Mouse (Mus musculus): ENCODE measurements around the gene Dnttip2.
A peak's percentile ranks its signal among the peaks of the same experiment; 100 is the strongest.

The Dnttip2 gene

DNA sequence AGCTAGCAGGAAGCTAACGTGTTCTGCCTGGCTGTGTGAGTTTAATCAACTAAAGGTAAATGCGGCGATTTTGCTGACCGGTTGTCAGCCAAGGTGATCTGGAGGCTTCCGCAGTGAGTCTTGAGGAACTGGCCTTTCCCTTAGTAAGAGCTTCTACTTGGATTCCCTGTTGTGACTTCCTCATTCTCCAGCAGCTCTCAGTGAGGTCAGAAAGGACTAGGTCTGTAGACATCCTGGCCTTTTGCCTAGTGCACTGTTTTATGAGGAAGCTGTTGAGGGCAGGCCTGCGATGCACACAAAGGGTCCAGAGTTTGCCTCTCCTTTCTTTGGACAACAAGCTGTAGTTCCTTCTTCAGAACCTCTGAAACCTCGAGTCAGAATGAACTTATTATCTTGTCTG, 16.5 kb downstream of the Dnttip2 start:
- no peak for DNase-seq (ENCODE audit: low spot score)

DNA sequence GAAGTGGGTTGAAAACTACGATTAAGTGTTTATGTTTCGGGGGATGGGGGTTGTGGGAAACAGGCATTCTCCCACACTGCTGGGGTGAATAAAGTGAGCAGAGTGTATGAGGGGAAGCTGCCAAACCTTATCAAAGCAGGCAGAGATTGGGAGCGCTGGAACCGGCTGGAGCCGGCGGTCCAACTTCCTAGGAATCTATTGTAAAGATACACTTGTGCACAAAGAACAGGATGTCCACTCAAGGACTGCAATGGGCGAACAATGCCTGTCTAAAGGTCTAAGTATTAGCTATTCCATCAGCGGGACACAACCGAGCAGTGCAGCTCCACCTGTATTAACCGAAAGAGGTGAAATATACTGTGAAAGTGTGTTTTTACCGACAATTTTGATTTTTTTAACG, 17.6 kb downstream of the Dnttip2 start:
- peak; percentile 22 for DNase-seq (ENCODE audit: low spot score)

DNA sequence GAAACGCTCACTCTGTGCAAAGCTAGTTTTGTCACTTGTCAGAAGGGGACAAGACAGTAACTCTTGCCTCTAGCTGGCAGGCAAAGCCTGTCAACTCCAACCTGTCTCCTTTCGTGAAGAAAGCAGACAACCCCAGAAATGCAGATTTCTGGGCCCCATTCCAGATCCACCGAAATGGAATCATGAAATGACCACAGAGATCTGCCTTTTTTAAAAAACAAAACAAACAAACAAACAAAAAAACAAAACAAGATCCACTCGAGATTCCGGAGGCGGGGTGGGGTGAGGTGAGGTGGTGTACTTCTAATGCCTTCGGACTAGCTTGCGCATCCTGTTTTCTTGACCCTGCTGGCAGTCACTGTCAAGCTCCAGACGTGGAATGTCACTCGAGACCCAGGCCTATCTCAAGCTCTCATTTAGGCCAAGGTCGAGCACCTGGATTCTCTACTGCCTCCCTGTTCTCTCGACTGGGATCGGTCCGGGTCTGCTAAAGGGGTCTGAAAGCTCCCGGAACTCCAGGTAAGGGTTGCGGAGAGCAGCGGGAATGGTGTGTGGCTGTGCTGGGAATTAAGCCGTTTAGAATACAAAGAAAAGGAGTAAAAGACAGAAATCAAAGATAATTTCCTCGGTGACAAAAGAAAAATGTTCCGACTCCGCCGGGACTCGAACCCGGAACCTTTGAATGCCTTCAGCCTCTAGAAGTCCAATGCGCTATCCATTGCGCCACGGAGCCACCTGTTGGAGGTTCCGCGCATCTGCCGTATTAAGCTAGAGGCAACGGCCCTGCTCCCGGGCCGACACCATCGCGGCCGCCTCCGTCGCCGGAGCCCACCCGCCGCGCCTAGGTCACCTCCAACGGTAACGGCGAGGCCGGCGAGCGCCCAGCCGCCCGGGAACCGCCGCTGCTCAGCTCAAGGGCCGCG, 18.4 kb downstream of the Dnttip2 start:
- peak; percentile 96 for DNase-seq (ENCODE audit: low spot score)

DNA sequence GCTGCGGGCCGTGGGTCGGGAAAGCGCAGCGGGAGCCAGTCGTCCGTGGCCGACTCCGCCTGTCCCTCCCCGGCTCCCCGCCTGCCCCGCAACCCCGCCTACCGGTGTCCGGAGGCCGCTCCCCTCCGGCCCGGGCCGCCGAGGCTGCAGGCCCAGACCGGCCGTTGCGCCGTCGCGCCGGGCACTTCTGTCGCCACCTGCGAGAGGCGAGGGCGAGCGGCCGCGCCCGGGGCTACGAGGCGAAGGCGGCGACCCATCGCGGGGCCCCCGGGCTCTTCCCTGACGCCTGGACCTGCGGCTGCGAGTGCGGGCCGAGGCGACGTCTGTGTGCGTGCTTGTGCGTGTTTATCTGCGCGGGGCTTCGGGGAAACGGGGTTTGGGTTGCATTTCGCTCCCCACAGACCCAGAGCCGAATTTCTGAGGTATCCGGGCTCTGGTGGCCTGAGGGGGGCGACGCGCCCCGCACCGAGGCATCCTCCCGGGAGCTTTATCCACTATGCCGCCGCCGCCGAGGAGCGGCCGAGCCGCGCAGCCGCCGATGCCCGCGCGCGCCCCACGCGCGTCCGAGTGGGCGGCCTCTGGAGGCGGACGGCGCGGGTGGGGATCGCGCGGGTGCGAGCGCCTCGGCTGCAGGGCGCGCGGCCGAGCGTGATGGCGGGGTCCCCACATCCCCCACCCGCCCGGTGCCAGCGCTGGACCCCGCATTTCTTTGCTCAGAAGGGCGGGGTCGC, 19.2 kb downstream of the Dnttip2 start:
- no peak for DNase-seq (ENCODE audit: low spot score)

DNA sequence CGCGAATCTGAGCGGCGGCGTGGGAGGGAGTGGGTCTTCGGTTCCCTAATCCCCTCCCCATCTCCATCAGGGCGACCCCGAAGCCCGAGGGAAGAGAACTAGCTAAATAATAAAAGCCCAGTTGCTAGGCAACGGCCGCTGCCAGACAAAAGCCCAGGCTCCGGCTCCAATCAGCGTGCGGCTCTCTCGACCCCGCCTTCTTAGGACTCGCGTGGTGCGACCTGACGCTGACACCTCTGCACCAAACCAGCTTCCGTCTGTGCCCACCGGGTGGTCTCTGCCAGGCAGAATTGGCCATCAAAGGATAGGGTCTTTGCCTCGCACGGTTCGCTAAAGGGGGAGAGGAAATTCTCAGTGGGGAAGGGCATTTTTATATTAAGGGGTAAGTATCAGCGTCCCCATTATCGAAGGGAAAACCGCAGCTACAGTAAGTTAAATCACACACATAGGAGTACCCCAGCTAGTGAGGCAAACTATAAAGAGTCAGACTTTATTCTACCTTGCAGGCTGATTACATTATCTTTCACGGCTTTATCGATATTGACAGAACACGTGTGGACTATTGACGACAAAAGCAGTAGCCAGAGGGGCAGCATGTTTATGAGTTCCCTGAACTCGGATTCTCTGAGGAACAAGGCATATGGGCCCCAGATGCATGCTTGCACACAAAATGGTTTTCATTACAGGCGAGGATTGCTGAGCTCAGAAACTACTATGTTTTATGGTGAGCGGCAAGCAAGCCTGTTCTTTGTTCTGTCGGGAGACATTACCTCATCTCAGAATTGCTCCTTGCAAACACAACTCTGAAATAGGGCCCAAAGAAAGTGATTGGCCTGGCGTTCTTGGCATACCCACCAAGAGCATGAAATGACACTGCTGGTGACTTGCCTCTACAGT, 20.0 kb downstream of the Dnttip2 start, which contains the start of gene Bcar3:
Gene Bcar3 (plus strand): TSS at position 183 of the 897 bp plus-strand sequence.
- peak; percentile 84 for DNase-seq (ENCODE audit: low spot score)

DNA sequence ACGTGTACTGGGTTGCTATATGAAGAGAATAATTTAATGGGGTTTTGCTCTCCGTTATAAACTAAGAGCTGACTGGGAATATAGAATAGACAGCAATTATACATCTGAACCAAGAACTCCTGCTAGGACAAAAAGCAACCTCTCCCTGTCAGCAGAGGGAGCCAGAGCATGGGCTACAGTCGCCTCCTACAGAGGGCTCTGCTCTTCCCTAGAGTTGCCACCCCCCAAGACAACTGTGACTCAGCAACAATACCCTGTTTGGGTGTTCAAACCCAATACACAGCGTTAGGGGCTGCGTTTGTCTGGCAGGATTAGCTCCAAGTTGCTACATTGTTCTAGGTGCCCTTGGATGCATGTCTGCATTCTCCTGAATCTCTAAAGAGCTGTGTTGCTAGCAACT, 21.3 kb downstream of the Dnttip2 start:
- peak; percentile 31 for DNase-seq (ENCODE audit: low spot score)

DNA sequence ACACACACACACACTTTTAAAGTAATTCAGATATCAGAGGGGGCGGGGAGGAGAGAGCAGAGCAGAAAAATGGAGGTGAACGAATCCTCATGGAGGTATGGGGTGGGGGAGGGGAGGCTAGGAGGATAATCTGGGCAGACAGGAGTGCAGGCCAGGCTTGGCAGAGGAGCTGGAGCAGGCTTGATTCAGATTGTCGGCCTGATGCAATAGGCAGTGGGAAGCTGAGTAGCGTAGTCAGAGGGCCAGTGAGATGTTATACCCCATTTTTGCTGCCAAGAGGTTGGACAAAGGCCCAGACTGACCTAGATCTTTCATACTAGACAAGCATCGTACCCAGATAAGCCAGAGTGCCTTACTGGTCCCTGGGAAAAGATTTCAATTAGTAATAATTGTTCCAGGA, 22.8 kb downstream of the Dnttip2 start:
- no peak for DNase-seq (ENCODE audit: low spot score)

DNA sequence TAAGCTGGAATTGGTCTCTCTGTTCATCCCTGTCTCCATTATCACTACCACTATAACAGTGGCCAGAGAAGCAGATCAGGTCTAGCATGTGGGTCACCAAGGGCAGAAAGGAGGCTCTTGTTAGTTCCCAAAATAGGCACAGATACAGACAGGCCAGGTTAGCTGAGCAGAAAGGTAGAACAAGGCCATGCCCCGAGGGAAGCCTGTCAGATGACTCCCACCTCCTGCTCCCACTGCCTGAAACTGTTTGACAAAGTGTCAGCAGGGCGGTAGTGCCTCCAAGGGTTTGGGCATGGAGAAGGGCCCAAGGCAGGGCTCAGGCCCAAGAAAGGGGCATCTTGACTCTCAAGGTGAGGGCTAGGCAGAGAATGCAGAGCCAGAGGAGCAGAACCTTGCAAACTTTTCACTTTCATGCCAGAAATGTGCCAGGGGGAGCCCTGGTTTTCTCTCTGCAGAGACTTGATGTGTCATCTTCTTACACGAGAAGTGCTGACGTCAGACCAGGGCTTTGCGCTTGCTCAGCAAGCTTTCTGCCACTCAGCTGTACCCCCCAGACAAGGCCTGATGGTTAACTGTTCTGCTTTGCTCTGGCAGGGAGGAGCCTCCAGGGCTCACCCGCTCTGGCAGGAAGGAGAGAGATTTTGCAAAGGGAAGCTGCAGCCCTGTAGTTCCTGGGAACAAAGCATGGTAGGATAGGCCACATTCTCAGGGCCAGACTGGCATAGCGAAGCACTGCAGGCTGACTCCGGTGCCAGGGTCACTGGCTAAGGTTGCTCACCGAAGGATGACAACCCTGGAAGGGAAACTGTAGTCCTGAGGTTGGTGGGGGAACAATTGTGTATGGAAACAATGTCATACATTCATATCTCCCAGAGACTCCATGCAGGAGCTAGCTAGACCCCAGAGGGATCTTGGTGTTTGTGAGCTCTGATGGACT, 27.1 kb downstream of the Dnttip2 start:
- peak; percentile 18 for DNase-seq (ENCODE audit: low spot score)

DNA sequence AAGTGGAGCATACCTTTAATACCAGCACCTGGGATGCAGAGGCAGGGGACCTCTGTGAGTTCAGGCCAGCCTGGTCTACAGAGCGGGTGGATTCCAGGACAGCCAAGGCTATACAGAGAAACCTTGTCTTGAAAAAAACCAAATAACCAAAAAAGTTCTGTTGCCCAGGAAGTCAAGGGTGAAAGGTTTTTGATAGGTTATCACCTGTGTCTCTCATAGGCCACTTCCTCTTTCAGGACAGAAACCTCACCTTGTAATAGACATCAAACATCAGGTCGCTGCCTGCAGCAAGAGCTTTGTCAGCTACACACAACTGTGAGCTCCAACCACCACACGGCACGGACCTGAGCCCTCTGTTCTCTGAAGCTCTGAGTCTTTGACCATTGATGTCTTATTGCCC, 30.4 kb downstream of the Dnttip2 start:
- DNase-seq (ENCODE audit: low spot score), result no peak

DNA sequence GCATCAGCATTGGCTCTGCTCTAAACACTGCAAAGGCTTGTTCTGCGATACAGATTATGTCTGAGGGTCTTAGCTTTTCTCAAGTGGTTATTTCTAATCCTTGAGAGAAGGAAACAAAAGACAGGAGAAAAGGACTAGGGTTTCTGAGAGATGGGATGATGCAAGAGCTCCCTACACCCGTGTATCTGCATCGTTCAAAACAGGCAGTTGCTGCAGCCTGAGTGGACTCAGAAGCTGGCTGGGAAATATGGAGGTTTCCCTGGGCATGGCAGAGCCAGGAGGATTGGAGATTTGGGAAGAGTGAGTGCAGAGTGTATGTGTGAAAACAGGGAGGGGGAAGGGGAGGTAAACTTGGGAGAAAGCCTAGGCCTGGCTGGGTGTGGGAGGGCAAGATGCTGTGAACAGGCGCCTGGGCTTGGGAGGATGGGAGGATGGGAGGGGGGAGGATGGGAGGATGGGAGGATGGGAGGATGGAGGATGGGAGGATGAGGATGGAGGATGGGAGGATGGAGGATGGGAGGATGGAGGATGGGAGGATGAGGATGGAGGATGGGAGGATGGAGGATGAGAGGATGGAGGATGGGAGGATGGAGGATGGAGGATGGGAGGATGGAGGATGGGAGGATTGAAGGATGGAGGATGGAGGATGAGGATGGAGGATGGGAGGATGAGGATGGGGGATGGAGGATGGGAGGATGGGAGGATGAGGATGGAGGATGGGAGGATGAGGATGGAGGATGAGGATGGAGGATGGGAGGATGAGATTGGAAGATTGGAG, 33.9 kb downstream of the Dnttip2 start:
- no peak for DNase-seq (ENCODE audit: low spot score)

DNA sequence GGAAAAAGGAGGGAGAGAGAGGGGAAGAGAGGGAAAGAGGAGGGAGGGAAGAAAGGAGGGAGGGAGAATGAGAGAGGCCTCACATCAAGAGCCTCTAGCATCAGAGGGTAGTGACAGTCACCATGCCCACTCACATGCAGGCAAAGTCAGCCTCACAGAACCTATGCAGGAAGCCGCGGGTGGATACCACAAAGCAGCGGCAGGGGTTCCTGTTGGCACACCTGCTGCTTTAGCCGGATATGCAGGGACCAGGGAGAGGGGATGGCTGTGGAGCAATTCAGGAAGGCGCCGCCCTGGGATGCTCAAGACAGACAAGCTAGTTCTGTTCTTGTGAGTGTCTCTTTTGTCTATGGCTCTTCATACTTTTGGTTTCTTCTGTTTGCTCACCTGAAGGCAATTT, 34.8 kb downstream of the Dnttip2 start:
- DNase-seq (ENCODE audit: low spot score), result no peak

DNA sequence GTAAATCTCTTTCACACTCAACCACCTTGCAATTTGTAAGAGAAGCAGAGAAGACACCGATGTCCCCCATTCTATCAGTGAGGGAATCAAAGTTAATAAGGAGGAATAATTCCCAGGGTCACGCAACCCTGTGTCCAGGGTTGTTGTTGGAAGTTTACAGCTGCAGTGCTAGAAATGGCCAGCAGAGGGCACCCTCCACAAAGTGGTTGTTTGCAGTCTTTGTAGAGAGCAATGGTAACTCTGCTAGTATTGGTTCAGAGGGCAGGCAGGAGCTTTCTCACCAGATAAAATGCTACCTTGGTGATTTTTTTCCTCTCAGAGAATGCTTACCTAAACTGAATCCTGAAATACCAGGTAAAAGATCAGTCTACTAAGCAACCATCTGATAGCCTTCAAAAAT, 37.9 kb downstream of the Dnttip2 start:
- peak; percentile 92 for DNase-seq (ENCODE audit: low spot score)

DNA sequence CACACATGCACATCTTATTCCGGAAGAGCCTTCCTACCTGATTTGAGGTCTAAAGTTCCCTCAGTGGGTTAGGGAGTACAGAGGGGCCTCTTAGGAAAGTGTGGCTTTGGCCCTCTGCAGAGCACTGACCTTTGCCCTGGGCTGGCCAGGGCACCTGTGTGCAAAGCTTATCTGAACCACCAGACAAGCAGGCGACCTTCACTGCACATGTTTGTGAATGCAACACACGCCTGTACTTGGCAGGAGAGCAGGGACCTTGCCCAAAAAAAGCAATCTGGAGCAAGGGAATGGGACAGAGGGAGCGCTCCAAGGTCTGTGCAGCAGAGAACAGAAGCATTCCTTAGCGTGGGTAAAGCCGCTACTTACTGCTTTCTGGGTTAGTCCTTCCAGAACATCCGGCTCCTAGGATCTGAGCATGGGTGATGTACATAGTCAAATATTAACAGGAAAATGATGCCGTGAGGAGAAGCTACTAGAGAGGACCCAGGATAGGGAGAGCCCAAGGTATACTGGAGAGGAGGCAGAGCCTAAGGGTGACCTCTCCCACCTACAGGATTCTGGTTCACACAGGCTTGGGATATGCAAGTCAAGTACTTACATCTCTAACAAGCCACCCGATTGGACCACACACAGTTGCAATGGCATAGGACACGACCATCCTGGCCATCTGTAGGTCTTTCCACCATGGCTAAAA, 38.9 kb downstream of the Dnttip2 start:
- no peak for DNase-seq (ENCODE audit: low spot score)

DNA sequence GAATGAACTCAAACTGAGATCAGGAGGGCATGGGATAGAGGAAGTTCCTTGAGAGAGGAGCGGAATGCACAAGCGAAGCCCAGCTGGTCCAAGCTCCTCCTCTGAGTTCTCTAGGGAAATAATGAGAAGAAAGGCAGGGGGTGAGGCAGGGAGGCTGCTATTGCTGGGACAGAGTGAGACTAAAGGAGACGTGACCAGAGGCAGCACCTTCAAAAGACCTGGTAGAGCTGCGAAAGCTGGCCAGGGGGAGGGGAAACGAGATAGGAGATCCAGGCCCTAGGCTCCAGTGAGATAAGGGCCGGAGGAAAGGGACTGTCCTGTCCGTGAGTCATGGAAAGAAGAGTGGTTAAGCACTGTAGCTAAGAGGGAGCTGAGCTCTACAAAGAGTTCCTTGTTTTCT, 39.7 kb downstream of the Dnttip2 start:
- DNase-seq (ENCODE audit: low spot score), result no peak

DNA sequence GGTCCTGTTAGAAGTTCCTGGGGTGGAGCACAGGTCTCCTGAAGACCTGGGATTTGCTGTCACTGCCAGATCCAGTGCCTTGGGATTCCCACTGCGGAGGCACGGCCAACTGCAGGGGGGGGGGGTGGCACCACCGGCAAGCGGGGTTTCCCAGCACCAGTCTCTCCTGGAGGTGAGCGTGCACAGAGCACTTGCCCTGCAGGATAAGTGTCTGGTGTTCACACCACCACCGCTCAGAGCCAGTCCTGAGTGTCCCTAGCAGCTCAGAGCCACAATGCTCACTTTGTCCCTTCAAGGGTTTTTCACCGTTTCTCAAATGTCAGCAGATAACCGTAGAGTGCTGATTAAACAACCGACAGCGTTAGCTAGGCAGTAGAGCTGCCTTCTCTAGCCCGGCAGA, 42.4 kb downstream of the Dnttip2 start:
- DNase-seq (ENCODE audit: low spot score), result no peak

DNA sequence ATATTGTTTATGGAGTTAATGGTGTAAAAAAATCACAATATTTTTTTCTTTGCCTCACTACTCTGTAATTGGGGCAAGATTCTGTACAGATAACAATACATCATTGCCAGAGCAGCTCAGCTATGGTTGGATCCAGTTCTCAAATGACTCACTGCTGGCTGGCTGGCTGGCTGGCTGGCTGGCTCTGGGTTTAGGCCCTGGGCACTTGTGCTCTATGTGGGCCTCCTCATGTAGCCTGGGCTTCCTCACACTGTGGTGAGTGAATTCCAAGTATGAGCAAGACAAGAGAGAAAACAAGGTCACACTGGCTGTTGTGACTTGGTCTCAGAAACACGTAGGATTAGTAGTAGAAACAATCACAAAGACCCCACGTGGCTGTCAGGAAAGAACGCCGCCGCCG, 43.2 kb downstream of the Dnttip2 start:
- DNase-seq (ENCODE audit: low spot score), result no peak

DNA sequence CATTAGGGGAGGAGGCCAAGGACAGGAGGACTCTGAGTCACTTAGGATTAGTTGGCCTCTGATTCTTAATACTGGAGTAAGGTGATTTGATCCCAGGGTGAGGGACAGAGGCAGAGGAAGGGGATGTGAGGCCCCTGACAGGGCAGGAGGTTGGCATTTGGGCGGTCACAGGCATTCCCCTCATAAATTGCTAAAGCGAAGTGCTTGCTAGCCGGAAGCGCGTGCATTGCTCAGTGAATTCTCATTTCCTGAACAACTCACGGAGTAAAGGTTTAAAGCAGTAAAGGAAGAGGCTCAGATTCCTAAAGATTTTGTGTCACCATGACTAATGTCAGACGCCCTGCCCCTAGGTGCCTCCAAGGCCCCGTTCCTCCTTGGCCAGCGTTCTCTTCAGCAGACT, 48.0 kb downstream of the Dnttip2 start:
- DNase-seq (ENCODE audit: low spot score), result no peak

DNA sequence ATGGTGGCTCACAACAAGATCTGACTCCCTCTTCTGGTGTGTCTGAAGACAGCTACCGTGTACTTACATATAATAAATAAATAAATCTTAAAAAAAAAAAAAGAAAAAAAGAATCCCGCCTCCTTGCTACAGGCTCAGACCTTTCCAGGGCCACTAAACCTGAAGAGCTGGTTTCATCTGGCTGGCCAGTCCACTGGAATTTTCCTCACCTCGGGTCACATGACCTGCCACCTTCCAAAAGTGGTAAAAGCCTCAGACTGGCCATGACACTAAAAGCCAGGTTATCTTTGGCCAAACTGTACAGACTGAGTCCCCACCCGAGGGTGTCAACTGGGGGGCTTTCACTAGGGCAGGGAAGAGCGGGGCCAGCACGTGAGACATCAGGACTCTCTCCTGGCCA, 49.7 kb downstream of the Dnttip2 start:
- no peak for DNase-seq (ENCODE audit: low spot score)

DNA sequence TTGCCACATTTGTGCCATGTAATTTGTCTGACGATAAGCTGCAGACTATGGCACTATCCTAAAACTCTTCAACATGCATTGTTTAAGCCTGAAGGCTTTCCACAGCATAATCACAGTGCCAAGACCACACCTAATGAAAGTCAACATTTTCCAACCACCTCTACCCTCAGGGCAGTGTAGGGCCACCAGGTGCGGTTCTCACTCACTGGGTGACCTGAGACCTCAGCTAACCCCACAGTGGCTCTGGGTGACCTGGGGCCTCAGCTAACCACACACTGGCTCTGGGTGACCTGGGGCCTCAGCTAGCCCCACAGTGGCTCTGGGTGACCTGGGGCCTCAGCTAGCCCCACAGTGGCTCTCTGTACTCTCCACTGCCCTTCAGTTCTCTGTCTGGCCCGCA, 50.3 kb downstream of the Dnttip2 start:
- DNase-seq (ENCODE audit: low spot score), result no peak

DNA sequence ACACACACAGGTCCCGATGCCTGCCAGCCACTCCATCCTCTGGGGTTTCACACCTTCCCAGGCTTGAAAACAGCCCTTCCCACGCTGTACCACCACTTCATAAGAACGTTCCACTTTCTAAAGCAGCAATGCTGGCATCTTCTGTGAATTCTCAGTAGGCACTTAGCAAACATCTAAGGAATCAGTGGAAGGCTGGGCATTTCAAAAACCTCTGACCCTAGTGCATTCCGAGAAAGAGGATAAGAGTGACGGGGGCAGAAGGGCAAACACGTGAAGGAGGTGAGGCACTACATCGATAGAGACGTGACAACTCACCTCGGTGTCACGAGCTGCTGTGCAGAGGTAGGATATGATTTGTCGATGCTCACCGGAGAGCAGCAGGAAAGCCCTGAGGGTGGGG, 56.3 kb downstream of the Dnttip2 start:
- DNase-seq (ENCODE audit: low spot score), result no peak

All from ovary, postnatal 14 days (tissue).